Mouse (Mus musculus): Measurements from ENCODE around the gene Chpf. TPM values are rescaled to one million over a fixed set of nuclear protein-coding genes. Genes with fewer than 3 reads are reported as not detected.

Chpf gene
- polyA plus RNA-seq, 1 experiment from 2014 or later, result 33.5 TPM

Other genes starting within 250 kb of the Chpf start
- not detected in 2 replicates for gene A630095N17Rik, start 247.2 kb downstream of the Chpf start, polyA plus RNA-seq (2016; fragmentation: Nextera tagmentation; extraction: Ambion mirVana)
- gene Dnajb2, start 242.9 kb downstream of the Chpf start, polyA plus RNA-seq (2016; fragmentation: Nextera tagmentation; extraction: Ambion mirVana), result 40.0 and 45.0 TPM in 2 replicates
- 2.0 and 2.5 TPM in 2 replicates for gene Ptprn, start 214.8 kb downstream of the Chpf start, polyA plus RNA-seq (2016; fragmentation: Nextera tagmentation; extraction: Ambion mirVana)
- 1.8 and 5.4 TPM in 2 replicates for gene Resp18, start 200.9 kb downstream of the Chpf start, polyA plus RNA-seq (2016; fragmentation: Nextera tagmentation; extraction: Ambion mirVana)
- 136 and 143 TPM in 2 replicates for gene Dnpep, start 161.3 kb downstream of the Chpf start, polyA plus RNA-seq (2016; fragmentation: Nextera tagmentation; extraction: Ambion mirVana)
- 15.9 and 20.1 TPM in 2 replicates for gene Des, start 119.0 kb downstream of the Chpf start, polyA plus RNA-seq (2016; fragmentation: Nextera tagmentation; extraction: Ambion mirVana)
- 26.1 and 26.7 TPM in 2 replicates for gene Speg, start 104.0 kb downstream of the Chpf start, polyA plus RNA-seq (2016; fragmentation: Nextera tagmentation; extraction: Ambion mirVana)
- gene Gmppa, start 43.4 kb downstream of the Chpf start, polyA plus RNA-seq (2016; fragmentation: Nextera tagmentation; extraction: Ambion mirVana), result 61.1 and 64.6 TPM in 2 replicates
- gene Asic4, start 28.9 kb downstream of the Chpf start, polyA plus RNA-seq (2016; fragmentation: Nextera tagmentation; extraction: Ambion mirVana), result 0.64 and 0.76 TPM in 2 replicates
- gene Tmem198, start 225 bp upstream of the Chpf start, polyA plus RNA-seq (2016; fragmentation: Nextera tagmentation; extraction: Ambion mirVana), result 2.5 and 3.1 TPM in 2 replicates
- 101 and 104 TPM in 2 replicates for gene Obsl1, start 27.1 kb upstream of the Chpf start, polyA plus RNA-seq (2016; fragmentation: Nextera tagmentation; extraction: Ambion mirVana)
- gene Inha, start 27.8 kb upstream of the Chpf start, polyA plus RNA-seq (2016; fragmentation: Nextera tagmentation; extraction: Ambion mirVana), result 11.7 and 11.8 TPM in 2 replicates
- gene Stk11ip, start 42.2 kb upstream of the Chpf start, polyA plus RNA-seq (2016; fragmentation: Nextera tagmentation; extraction: Ambion mirVana), result 28.0 and 28.7 TPM in 2 replicates
- gene Slc4a3, start 67.0 kb upstream of the Chpf start, polyA plus RNA-seq (2016; fragmentation: Nextera tagmentation; extraction: Ambion mirVana), result 33.1 and 33.7 TPM in 2 replicates

Measured in embryonic facial prominence, embryonic 12.5 days (tissue).